Mouse (Mus musculus) ES-Bruce4 (cell line): ENCODE data around the gene Bclaf3. TPM values are rescaled to one million over a fixed set of nuclear protein-coding genes. Genes with fewer than 3 reads are reported as not detected.
"Not testable (repeated sequence)": the region's sequence is repeated elsewhere in the genome, so short reads cannot be mapped to it uniquely, and the experiment has no call there.

Experiments
- H3K27ac ChIP-seq: 2 replicates; pipeline ENCODE4 v1.5.1; 2012; ENCODE audit warnings: low read length, inconsistent platforms; ENCODE audit not compliant: insufficient read depth
- H3K27me3 ChIP-seq: 2 replicates; pipeline ENCODE4 v1.6.1; 2012; ENCODE audit warnings: mild to moderate bottlenecking, low read length, inconsistent platforms; ENCODE audit not compliant: control insufficient read depth, poor library complexity, insufficient read depth, severe bottlenecking
- H3K36me3 ChIP-seq: 2 replicates; pipeline ENCODE4 v1.6.1; 2012; ENCODE audit warnings: inconsistent platforms, mild to moderate bottlenecking, low read length, moderate library complexity; ENCODE audit not compliant: control insufficient read depth, poor library complexity, insufficient read depth, severe bottlenecking
- H3K4me1 ChIP-seq: one replicate; pipeline ENCODE4 v1.8.1; 2011; ENCODE audit warnings: low read length; ENCODE audit not compliant: control insufficient read depth, insufficient read depth
- H3K4me3 ChIP-seq: 2 replicates; pipeline ENCODE4 v1.5.1; 2011; ENCODE audit warnings: low read depth, mild to moderate bottlenecking, low read length
- H3K9ac ChIP-seq: 2 replicates; pipeline ENCODE4 v1.6.1; 2012; ENCODE audit warnings: low read depth, mild to moderate bottlenecking, inconsistent platforms; ENCODE audit not compliant: poor library complexity, severe bottlenecking
- H3K9me3 ChIP-seq: replicated peaks from 2 replicates; pipeline ENCODE4 v1.6.1; 2012; ENCODE audit warnings: mild to moderate bottlenecking, low read length, inconsistent platforms; ENCODE audit not compliant: control insufficient read depth, poor library complexity, insufficient read depth, severe bottlenecking
- CTCF ChIP-seq: IDR thresholded peaks from one replicate; pipeline ENCODE4 v1.8.1; 2011; ENCODE audit warnings: low read depth, low read length
- EP300 ChIP-seq: IDR thresholded peaks from 2 replicates; pipeline ENCODE4 v1.6.1; 2011; ENCODE audit warnings: low read depth, low read length; ENCODE audit not compliant: insufficient read depth
- POLR2A ChIP-seq: IDR thresholded peaks from one replicate; pipeline ENCODE4 v1.8.1; 2011; ENCODE audit warnings: low read length; ENCODE audit not compliant: insufficient read depth
- polyA plus RNA-seq: library from polyadenylated mRNA; stranded (reverse); fragments of >200 nt; gene quantifications from 2 replicates; pipeline ENCODE4 v1.2.4, GENCODE M21; 2011; ENCODE audit warnings: low read depth; ENCODE audit not compliant: missing spikeins, insufficient read depth, insufficient read length

The Bclaf3 gene
- polyA plus RNA-seq, result 118 and 124 TPM in 2 replicates

DNA sequence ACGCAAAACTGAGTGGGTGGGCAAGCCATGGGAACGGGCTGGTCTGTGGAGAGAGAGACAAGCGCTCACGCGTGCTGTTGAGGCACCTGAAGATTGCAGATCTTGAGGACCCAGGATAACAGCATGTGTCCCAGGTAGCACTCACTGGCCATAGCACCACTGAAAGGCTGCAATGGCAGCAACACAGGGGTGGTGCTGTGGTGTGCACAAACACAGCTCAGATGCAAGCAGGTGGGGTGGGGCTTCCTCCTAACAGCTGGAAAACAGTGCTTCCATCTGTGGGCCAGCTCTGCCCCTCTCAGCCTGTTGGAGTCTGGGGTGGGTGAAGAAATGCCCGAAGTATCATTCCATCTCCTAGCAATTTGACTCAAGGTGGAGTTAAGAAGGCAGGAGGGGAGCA is at the start of gene Bclaf3:
TSS of gene Bclaf3 (plus strand) at position 301 of the 400 bp plus-strand sequence.
- no peaks in the 10 kb centered on the region for H3K4me1 ChIP-seq
- peak within 1 kb of the TSS; percentile 98 for H3K27ac ChIP-seq
- no peaks in the 10 kb centered on the region for H3K36me3 ChIP-seq
- TF ChIP-seq EP300 (no peak), POLR2A (no peak), CTCF (no peak)
- peak within 1 kb of the TSS; percentile 68 for H3K4me3 ChIP-seq
- peak within 1 kb of the TSS; percentile 58 for H3K9ac ChIP-seq
- no peaks in the 10 kb centered on the region for H3K9me3 ChIP-seq
- no peaks in the 10 kb centered on the region for H3K27me3 ChIP-seq

DNA sequence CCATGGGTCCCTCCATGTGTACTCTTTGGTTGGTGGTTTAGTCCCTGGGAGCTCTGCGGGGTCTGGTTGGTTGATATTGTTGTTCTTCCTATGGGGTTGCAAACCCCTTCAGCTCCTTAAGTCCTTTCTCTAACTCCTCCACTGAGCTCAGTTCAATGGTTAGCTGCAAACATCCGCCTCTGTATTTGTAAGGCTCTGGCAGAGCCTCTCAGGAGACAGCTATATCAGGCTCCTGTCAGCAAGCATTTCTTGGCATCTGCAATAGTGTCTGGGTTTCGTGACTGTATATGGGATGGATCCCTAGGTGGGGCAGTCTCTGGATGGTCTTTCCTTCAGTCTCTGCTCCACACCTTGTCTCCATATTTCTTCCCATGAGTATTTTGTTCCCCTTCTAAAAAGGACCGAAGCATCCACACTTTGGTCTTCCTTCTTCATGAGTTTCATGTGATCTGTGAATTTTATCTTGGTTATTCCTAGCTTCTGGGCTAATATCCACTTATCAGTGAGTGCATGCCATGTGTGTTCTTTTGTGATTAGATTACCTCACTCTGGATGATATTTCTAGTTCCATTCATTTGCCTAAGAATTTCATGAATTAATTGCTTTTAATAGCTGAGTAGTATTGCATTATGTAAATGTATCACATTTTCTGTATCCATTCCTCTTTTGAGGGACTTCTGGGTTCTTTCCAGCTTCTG is 48.1 kb upstream of the Bclaf3 start:
- not testable (repeated sequence) for H3K4me1 ChIP-seq, H3K27ac ChIP-seq, H3K9ac ChIP-seq, H3K27me3 ChIP-seq, H3K36me3 ChIP-seq, H3K4me3 ChIP-seq, H3K9me3 ChIP-seq

DNA sequence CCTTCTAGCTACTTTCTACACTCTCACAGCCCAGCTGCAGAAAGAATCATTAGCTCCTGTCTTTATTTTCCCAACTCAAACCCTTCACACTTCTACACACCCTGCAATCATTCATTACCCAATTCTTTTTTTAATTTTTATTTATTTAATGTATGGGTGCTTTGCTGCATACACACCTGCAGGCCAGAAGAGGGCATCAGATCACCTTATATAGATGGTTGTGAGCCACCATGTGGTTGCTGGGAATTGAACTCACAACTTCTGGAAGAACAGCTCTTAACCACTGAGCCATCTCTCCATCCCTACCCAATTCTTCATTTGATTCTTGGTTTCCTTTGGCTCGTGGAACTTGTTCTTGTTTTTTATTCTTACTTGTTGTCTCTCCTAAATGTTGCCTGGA is 42.2 kb upstream of the Bclaf3 start:
- H3K4me3 ChIP-seq, result no peak overlapping the region
- H3K27me3 ChIP-seq, result no peaks in the 10 kb centered on the region
- no peak for TF ChIP-seq POLR2A
- TF ChIP-seq CTCF, result no peak
- no peak for TF ChIP-seq EP300
- no peaks in the 10 kb centered on the region for H3K4me1 ChIP-seq
- no peak overlapping the region for H3K9ac ChIP-seq
- H3K27ac ChIP-seq, result no peak overlapping the region
- no peaks in the 10 kb centered on the region for H3K36me3 ChIP-seq
- H3K9me3 ChIP-seq, result no peaks in the 10 kb centered on the region

DNA sequence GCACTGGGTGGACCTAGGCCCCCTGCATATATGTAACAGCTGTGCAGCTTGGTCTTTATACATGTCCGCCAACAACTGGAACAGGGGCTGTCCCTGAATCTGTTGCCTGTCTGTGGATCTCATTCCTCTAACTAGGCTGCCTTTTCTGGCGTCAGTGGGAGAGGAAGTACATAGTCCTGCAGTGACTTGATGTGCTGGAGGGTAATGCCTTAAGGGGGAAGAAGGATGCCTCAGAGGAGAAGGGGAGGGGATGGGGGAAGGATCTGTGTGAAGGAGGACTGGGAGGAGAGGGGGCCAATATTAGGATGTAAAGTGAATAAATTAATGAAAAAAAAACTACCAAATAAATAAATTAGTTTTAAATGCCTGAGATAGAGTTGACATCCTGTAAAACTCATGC is 23.3 kb upstream of the Bclaf3 start:
- Histone ChIP-seq H3K9ac (no peak overlapping the region), H3K4me1 (no peaks in the 10 kb centered on the region), H3K27ac (no peak overlapping the region), H3K9me3 (no peaks in the 10 kb centered on the region), H3K27me3 (no peaks in the 10 kb centered on the region), H3K4me3 (no peak overlapping the region), H3K36me3 (no peaks in the 10 kb centered on the region)
- no peak for TF ChIP-seq CTCF
- no peak for TF ChIP-seq EP300
- no peak for TF ChIP-seq POLR2A

DNA sequence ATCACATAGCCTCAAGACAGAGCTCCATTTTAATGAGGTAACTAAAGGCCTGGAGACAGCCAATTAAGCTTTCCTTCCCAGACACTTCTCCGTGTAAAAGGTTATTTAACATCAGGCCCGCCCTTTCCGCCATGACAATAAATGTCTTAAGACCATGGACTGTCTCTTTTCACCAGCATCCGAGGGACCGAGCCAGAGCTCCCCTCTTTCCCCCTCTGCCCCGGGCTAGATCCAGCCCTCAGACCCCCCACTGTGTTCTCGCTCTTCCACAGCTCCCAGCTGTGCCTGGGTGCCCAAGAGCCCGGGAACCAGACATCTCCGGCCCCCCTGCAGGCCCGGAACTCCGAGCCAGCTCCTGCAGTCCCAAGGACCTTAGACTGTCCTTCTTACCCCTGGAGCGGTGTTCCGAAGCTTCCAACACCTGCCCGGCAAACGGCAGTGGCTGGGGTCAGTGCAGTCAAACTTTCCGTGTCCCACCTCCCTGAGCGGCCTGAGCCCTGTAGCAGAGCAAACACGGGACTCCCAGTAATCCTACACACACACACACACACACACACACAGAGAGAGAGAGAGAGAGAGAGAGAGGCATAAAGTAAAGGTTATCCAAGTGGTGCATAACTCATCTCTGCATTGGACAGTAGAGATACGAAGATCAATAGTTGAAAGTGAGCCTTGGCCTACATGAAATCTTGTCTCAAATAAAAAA is 18.0 kb upstream of the Bclaf3 start:
- H3K27ac ChIP-seq, result peak overlapping the region; percentile 55
- peak overlapping the region; percentile 48 for H3K9ac ChIP-seq
- no peaks in the 10 kb centered on the region for H3K36me3 ChIP-seq
- H3K4me3 ChIP-seq, result peak overlapping the region; percentile 52
- H3K9me3 ChIP-seq, result no peaks in the 10 kb centered on the region
- no peak for TF ChIP-seq POLR2A
- TF ChIP-seq EP300, result peak; percentile 48; the same call in 1 of the 2 replicates
- no peaks in the 10 kb centered on the region for H3K4me1 ChIP-seq
- no peaks in the 10 kb centered on the region for H3K27me3 ChIP-seq

DNA sequence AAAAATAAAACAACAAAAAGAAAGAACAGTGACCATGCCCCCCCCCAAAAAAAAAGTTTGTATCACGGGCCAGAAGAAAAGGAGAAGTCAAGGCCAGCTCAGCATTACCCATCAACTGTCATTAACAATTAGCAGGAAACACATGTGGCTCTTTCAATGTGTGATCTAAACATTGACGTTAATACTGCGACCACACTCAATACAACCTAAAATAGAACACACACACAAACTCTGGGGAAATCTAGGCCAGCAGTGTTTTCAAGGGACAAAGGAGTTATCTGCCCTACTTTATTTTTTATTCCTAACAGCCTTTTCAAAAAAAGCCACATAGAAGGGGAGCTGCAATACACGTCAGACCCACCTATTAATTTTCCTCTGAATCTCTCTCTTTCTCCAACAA is 17.4 kb upstream of the Bclaf3 start:
- H3K4me3 ChIP-seq, result no peak overlapping the region
- peak overlapping the region; percentile 55 for H3K27ac ChIP-seq
- no peaks in the 10 kb centered on the region for H3K9me3 ChIP-seq
- peak overlapping the region; percentile 48 for H3K9ac ChIP-seq
- TF ChIP-seq EP300 (no peak), POLR2A (no peak)
- no peaks in the 10 kb centered on the region; the same call in 1 of the 2 replicates for H3K36me3 ChIP-seq
- H3K27me3 ChIP-seq, result no peaks in the 10 kb centered on the region
- no peaks in the 10 kb centered on the region for H3K4me1 ChIP-seq
